Mouse (Mus musculus): ENCODE results near the gene Wdr75.

GRCm38 (mm10) chr1:45858038-45858437 lies 63.1 kb downstream of the Wdr75 start:
- TF ChIP-seq CTCF (IDR thresholded peaks at IDR 0.05; ENCODE audit: extremely low read depth, insufficient read depth, low read length) (no peak), POLR2A (IDR thresholded peaks at IDR 0.05; ENCODE audit: extremely low read depth, insufficient read depth, low read length) (no peak)
